Mouse (Mus musculus): ENCODE measurements around the gene Lactbl1.

Lactbl1 gene

DNA sequence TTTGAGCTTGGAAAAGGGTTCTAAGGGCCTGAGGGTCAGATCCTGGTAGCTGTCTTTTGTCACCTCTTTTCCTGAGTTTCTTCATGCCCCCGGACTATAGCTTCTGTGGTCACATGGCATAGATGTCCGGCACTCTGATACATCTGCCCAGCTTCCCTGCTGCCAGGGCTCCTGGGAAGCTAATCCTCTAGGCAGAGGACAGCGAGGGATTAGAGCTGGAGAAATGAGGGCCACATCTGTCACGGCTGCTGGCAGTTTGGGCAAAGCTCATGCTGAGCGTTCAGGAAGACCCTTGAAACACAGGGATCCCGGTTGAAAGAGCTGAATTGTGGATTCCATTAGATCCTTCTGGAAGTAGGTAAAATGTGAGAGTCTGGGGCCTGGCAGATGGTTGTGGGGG is at the start of gene Lactbl1:
Gene Lactbl1 (plus strand): TSS at position 234 of the 400 bp plus-strand sequence.
- peak in 1 of 2 experiments; percentile 37 for DNase-seq

- no peak for DNase-seq
These were observed 40.5 kb upstream of the Lactbl1 start for GRCm38 (mm10) chr4:136581885-136582284.

DNA sequence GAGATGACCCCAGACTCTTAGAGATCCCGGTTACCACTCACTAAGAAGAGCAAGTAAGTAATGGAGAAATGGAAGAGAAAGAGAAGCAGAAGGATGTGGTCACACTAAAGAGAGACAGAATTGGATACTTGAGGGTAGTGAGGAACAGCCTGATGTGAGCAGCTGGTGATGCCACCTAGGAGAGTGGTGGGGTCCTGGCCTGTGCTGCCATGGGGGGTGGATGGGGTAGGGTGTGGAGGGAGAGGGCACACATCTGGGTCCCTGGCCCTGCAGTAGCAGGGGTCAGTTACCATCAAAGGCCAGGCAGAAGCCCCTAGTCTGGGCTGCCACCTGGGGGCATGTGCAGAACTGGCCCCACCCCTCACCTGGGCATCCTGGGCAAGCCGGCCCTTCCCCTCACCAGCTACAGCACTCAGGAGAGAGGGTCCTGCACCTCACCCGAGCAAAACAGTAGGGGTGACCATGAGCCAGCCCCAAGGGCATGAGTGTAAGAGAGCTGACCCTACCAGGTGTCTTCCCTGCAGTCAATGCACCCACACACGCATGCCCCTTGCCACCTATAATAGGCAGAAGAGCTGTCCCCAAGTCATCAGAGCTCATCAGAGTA is 35.1 kb upstream of the Lactbl1 start:
- no peak for DNase-seq

- no peak for DNase-seq
These were observed 34.4 kb upstream of the Lactbl1 start for GRCm38 (mm10) chr4:136588003-136588402.

GRCm38 (mm10) chr4:136592111-136592510 is 30.3 kb upstream of the Lactbl1 start:
- no peak for DNase-seq

DNA sequence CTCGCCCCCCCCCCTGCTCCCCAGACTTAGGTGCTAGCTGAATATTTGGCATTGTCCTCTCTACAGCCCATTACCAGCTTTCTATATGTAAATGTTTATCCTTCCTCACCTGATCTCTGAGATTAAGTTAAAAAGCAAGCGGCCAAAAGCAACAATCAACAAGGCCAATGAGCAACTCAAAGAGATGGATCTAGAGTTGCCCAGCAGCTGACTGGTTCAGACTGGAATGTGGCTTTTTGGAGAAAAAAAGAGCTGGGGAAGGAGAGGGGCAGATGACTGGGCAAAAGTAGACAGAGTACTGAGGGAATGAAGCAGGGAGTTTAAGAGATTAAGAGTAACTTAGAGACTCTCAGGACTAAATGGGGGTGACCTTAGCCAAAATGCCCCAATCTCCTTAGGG is 28.4 kb upstream of the Lactbl1 start:
- DNase-seq = no peak

GRCm38 (mm10) chr4:136595221-136595620 is 27.2 kb upstream of the Lactbl1 start:
- DNase-seq = no peak

GRCm38 (mm10) chr4:136598268-136598876 is 24.0 kb upstream of the Lactbl1 start:
- DNase-seq = no peak

GRCm38 (mm10) chr4:136599869-136600268 is 22.6 kb upstream of the Lactbl1 start:
- DNase-seq = no peak

GRCm38 (mm10) chr4:136600536-136600935 is 21.9 kb upstream of the Lactbl1 start:
- DNase-seq = no peak

GRCm38 (mm10) chr4:136601476-136601875 is 20.9 kb upstream of the Lactbl1 start:
- DNase-seq = peak; percentile 92

DNA sequence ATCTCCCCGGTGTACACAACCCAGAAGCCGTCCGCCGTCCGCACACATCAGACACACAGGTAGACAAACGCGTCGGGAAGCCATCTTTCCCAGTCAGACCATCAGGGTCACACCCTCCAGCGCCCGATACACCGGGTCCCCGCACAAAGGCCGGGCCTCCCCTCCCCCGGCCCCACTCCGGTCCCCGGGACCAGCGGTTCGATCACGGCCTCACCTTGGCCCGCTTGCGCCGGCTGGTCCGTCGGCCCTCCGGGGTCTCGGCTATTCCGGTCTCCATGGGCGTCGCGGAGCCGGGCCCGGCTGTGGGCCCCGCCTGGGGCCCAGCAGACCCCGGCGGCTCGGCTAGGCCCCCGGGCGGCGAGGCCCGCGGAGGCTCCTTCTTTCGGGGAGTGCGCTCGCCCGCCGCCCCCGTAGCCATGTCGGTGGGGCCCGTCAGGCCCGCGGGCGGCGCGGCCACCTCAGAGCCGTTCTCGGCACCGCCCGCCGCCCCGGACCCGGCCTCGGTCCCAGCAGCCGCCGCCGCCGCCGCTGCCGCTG is 20.3 kb upstream of the Lactbl1 start:
- peak; percentile 63 to 75 for DNase-seq

DNA sequence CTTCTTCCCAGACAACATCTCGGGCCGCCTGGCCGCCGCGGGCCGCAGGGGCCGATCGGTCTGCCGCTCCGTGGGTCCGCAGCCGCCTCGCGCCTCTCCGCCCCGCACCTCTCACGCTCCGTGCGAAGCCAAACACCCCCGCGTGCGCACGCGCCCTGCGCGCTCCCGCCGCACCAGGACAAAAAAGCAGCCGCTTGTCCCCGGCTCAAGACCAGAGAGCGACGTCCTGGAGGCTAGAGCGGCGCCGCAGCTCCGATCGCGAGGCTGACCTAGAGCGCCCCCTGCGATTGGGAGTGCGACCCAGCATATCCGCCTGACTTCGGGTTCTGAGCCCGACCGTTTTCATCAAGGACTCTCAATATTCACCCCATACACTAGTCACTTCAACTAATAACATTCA is 19.9 kb upstream of the Lactbl1 start, which contains the start of gene Kdm1a:
Gene Kdm1a (minus strand): TSS at position 156 of the 400 bp plus-strand sequence.
- peak; percentile 99 for DNase-seq

DNA sequence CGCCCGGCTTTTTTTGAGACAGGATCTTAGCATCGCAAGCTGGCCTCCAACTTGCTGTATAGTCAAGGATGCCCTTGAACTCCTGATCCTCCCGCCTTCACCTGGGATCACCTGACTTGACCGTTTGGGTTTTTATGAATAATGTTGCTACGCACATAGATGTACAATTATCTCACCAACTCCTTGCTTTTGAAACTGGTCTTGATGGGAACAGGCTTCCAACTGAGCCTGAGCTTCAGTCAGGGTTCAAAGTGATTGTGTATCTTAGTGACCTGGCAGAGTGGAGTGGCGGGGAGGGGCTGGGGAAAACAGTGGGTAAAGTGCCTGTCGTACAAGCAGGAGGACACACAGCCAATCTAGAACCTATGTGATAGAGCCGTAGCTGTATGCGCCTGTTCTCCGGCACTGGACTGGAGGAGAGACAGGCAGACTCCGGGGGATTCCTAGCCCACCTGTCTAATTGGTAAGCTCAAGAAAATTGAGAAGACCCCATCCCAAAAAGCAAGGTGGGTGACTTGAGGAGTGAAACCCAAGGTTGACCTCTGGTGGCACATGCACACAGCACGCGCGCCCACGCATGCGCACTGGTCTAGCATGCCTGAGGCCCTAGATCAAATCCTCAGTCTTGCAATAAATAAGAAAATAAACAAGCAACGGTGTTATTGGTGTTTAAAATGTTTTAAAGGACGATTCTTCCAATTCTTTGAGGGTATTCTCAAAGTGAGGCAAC is 16.5 kb upstream of the Lactbl1 start:
- no peak for DNase-seq

DNA sequence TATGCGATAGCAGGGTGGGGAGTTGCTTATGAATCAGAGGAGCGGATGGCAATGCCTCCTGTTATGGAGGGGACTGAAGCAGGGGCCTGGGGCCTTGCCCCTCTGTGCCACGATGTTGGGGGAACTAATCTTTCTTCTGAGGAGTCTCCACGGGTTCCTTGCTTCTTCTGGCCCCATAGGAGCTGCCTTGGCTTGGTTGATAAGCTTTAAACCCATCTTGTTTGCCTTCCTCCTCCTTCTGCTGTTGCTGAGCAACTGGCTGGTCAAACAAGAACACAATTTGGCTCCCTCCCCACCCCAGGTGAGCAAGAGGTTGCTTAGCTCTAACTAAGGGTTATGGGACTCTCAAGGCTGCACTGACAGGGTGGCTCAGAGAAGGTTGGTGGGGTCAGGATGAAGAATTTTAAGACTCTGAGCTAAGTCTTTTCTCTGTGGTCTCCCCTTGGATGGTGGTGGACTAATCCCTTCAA is 12.0 kb upstream of the Lactbl1 start, which contains the start of gene Tex46:
Gene Tex46 (plus strand): TSS at position 51 of the 470 bp plus-strand sequence.
- no peak for DNase-seq

- no peak for DNase-seq
These were observed 8.8 kb upstream of the Lactbl1 start for GRCm38 (mm10) chr4:136613657-136614056.

- DNase-seq = peak; percentile 81 to 89
These were observed 1.1 kb upstream of the Lactbl1 start for GRCm38 (mm10) chr4:136621336-136621735.

DNA sequence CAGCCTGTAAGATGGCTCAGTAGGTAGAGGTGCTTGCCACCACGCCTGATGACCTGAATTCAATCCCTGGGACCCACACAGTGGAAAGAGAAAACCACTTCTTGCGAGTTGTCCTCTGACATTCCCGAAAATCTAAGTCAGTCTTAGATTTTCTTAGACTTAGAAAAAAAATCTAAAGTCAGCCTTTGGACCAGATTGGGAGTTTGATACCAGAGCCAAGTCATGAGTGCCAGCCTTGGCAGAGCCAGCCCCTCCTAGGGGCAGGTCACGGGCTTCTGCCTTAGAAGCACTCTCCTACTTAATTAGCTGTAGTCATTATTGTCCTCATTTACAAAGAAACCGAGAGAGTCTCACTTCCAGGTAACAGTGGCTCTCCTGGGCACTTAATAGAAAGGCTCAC is 465 bp upstream of the Lactbl1 start:
- peak; percentile 61 to 71 for DNase-seq

- DNase-seq = no peak
These were observed 4.2 kb downstream of the Lactbl1 start for GRCm38 (mm10) chr4:136626590-136626989.

DNA sequence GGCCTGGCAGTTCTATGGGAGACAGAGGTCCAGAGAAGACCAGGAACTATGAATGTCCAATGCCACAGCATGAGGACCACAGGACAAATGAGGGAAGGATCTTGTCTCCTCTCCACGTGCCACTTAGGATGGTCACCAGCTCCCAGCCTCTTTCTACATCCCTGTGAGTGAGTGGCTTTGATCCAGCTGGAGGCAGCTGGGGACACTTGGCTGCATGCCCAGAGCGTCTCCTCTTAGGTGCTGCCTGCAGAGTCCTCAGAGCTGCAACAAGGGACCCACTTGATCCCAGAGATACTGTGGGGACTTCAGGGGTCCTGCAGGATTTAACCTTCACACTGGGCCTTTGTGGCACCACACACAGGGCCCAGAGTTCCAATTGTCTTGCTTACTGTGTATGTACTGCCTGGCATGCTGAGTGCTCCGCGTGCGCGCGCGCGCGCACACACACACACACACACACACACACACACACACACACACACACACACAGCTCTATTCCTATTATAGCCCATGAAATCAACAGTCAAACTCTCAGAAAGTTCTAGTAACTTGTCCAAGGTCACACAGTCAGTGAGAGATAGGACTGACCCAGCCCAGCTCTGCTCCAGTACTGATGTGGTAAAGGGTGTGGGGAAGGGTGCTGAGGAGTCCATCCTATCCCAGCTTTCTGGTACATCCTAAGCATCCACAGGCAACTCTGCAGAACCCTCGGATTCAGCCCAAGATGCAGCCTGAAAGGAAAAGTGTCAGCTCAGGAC is 9.0 kb downstream of the Lactbl1 start:
- peak; percentile 74 to 82 for DNase-seq

DNA sequence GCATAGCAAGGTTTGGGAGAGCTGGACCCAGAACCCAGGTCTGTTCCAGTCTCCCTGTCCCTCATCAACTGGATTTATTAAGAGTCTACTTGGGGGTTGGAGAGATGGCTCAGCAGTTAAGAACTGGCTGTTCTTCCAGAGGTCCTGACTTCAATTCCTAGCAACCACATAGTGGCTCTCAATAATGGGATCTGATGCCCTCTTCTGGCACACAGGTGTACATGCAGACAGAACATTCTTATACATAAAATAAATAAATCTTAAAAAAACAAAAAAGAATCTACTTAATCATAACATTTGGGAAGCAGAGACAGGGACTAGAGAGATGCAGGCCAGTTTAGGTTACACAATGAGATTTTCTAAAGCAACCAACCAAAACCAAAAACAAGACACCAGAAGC is 13.6 kb downstream of the Lactbl1 start:
- no peak for DNase-seq

- no peak for DNase-seq
These were observed 14.1 kb downstream of the Lactbl1 start for GRCm38 (mm10) chr4:136636511-136636910.

Measured in cerebellum, postnatal 10 days (tissue).